Mouse (Mus musculus) cerebral cortex, adult 2 months (tissue): ENCODE measurements around the gene Ctps2.

ENCODE experiments used
- WGBS: fragments of 180-500 bp; shearing (Covaris S2); methylation state at CpG from one replicate; pipeline ENCODE4 v1.1.7; 2018; 5-methylcytosine and 5-hydroxymethylcytosine counted together

Ctps2 gene

GRCm38 (mm10) chrX:162900938-162901337 lies at the start of gene Ctps2:
TSS of gene Ctps2 (plus strand) at chrX:162901238.
- WGBS = 31% methylated on average over 4 of the region's 4 CpGs

GRCm38 (mm10) chrX:162868294-162868965 lies 32.6 kb upstream of the Ctps2 start:
- 58% methylated on average over 3 of the region's 3 CpGs for WGBS

GRCm38 (mm10) chrX:162871734-162872517 lies 29.1 kb upstream of the Ctps2 start:
- 29% methylated on average over 4 of the region's 4 CpGs for WGBS

- WGBS = 87% methylated on average over 2 of the region's 2 CpGs
These were observed 27.3 kb upstream of the Ctps2 start for GRCm38 (mm10) chrX:162873761-162874160.

- WGBS = 58% methylated on average over 3 of the region's 3 CpGs
These were observed 22.8 kb upstream of the Ctps2 start for GRCm38 (mm10) chrX:162878236-162878635.

GRCm38 (mm10) chrX:162887931-162888511 lies 13.0 kb upstream of the Ctps2 start, which contains the start of gene Syap1:
TSS of gene Syap1 (minus strand) at chrX:162888447.
- 3% methylated on average over 35 of the region's 47 CpGs for WGBS

- WGBS = 59% methylated on average over 9 of the region's 25 CpGs
These were observed 12.3 kb upstream of the Ctps2 start for GRCm38 (mm10) chrX:162888575-162889223.

- 3% methylated on average over 22 of the region's 25 CpGs for WGBS
These were observed 467 bp downstream of the Ctps2 start for GRCm38 (mm10) chrX:162901371-162902039.

GRCm38 (mm10) chrX:162902040-162902734 lies 1.1 kb downstream of the Ctps2 start:
- 4% methylated on average over 29 of the region's 29 CpGs for WGBS

- WGBS = 83% methylated on average over 3 of the region's 3 CpGs
These were observed 6.5 kb downstream of the Ctps2 start for GRCm38 (mm10) chrX:162907554-162907953.

- 66% methylated on average over 3 of the region's 3 CpGs for WGBS
These were observed 12.6 kb downstream of the Ctps2 start for GRCm38 (mm10) chrX:162913651-162914050.

- 24% methylated on average over 5 of the region's 5 CpGs for WGBS
These were observed 14.7 kb downstream of the Ctps2 start for GRCm38 (mm10) chrX:162915697-162916096.

- WGBS = 70% methylated on average over 8 of the region's 8 CpGs
These were observed 20.6 kb downstream of the Ctps2 start for GRCm38 (mm10) chrX:162921487-162922125.

- WGBS = 100% methylated on average over 2 of the region's 2 CpGs
These were observed 30.4 kb downstream of the Ctps2 start for GRCm38 (mm10) chrX:162931467-162931866.

- 86% methylated on average over 1 of the region's 1 CpGs for WGBS
These were observed 41.0 kb downstream of the Ctps2 start for GRCm38 (mm10) chrX:162942027-162942426.

- 9% methylated on average over 3 of the region's 3 CpGs for WGBS
These were observed 48.9 kb downstream of the Ctps2 start for GRCm38 (mm10) chrX:162949811-162950439.

- 71% methylated on average over 3 of the region's 3 CpGs for WGBS
These were observed 56.9 kb downstream of the Ctps2 start for GRCm38 (mm10) chrX:162957921-162958320.

GRCm38 (mm10) chrX:162963840-162964239 lies 62.8 kb downstream of the Ctps2 start:
- WGBS = 71% methylated on average over 4 of the region's 4 CpGs

- WGBS = 66% methylated on average over 3 of the region's 3 CpGs
These were observed 63.3 kb downstream of the Ctps2 start, which contains the start of gene S100g for GRCm38 (mm10) chrX:162964383-162964782. TSS of gene S100g (minus strand) at chrX:162964599.

GRCm38 (mm10) chrX:162967456-162967855 lies 66.4 kb downstream of the Ctps2 start:
- WGBS = 88% methylated on average over 8 of the region's 8 CpGs
